Mouse (Mus musculus) midbrain, embryonic 16.5 days (tissue): ENCODE measurements at regions not wholly inside any gene's neighbourhood (a gene's known extent, or its start where the extent isn't known, plus 50 kb on each side); places are given as distances from the start of the nearest gene placed in this dataset.

Experiments
- ATAC-seq: fragments of 200-750 bp; cut with Nextera tagmentation; 2 replicates; pipeline ENCODE4 v1.8.0; 2017; ENCODE audit warnings: moderate TSS enrichment
- H3K27ac ChIP-seq: fragments of 300-500 bp; sonication (generic); 2 replicates; pipeline ENCODE4 v1.5.1; 2014; ENCODE audit warnings: mild to moderate bottlenecking, low read length, mixed read lengths
- H3K27me3 ChIP-seq: fragments of 300-500 bp; sonication (generic); 2 replicates; pipeline ENCODE4 v1.6.1; 2014; ENCODE audit warnings: low read depth, low read length, mixed read lengths; ENCODE audit not compliant: control insufficient read depth, insufficient read depth
- H3K36me3 ChIP-seq: fragments of 300-500 bp; sonication (generic); 2 replicates; pipeline ENCODE4 v1.6.1; 2014; ENCODE audit warnings: mild to moderate bottlenecking, low read length, moderate library complexity, mixed read lengths; ENCODE audit not compliant: control insufficient read depth, insufficient read depth
- H3K4me1 ChIP-seq: fragments of 300-500 bp; sonication (generic); 2 replicates; pipeline ENCODE4 v1.6.1; 2014; ENCODE audit warnings: mild to moderate bottlenecking, low read length, mixed read lengths; ENCODE audit not compliant: control insufficient read depth, insufficient read depth
- H3K4me2 ChIP-seq: fragments of 300-500 bp; sonication (generic); 2 replicates; pipeline ENCODE4 v1.6.1; 2014; ENCODE audit warnings: mild to moderate bottlenecking, low read length, mixed read lengths
- H3K4me3 ChIP-seq: fragments of 300-500 bp; sonication (generic); 2 replicates; pipeline ENCODE4 v1.5.1; 2014; ENCODE audit warnings: low read depth, mild to moderate bottlenecking, low read length, moderate library complexity, mixed read lengths
- H3K9ac ChIP-seq: fragments of 300-500 bp; sonication (generic); 2 replicates; pipeline ENCODE4 v1.6.1; 2014; ENCODE audit warnings: low read depth, low read length, mixed read lengths
- H3K9me3 ChIP-seq: fragments of 300-500 bp; sonication (generic); replicated peaks from 2 replicates; pipeline ENCODE4 v1.6.1; 2014; ENCODE audit warnings: mild to moderate bottlenecking, low read length, mixed read lengths; ENCODE audit not compliant: control insufficient read depth, poor library complexity, severe bottlenecking
- WGBS: fragments of 180-500 bp; shearing (Covaris S2); extraction: QIAGEN DNeasy Blood & Tissue Kit; methylation state at CpG from one replicate; pipeline ENCODE4 v1.1.7; 2014; 5-methylcytosine and 5-hydroxymethylcytosine counted together

GRCm38 (mm10) chr5:119072712-119073111 is 512.2 kb downstream of the Med13l start:
- Histone ChIP-seq H3K9me3 (no peaks in the 10 kb centered on the region), H3K36me3 (no peaks in the 10 kb centered on the region), H3K4me2 (no peak overlapping the region), H3K4me3 (no peak overlapping the region), H3K9ac (no peak overlapping the region), H3K4me1 (no peaks in the 10 kb centered on the region), H3K27me3 (no peaks in the 10 kb centered on the region), H3K27ac (no peak overlapping the region)
- ATAC-seq = no peak
- 93% methylated on average over 14 of the region's 14 CpGs for WGBS

- no peak for ATAC-seq
- Histone ChIP-seq H3K9me3 (no peaks in the 10 kb centered on the region), H3K4me2 (no peak overlapping the region), H3K4me1 (peaks cover 4% of the 10 kb centered on the region; the same call in 1 of the 2 replicates), H3K9ac (no peak overlapping the region), H3K4me3 (no peak overlapping the region), H3K27me3 (peaks cover 3% of the 10 kb centered on the region; the same call in 1 of the 2 replicates), H3K27ac (no peak overlapping the region), H3K36me3 (no peaks in the 10 kb centered on the region)
- WGBS = 87% methylated on average over 5 of the region's 5 CpGs
Measured at GRCm38 (mm10) chr5:119080747-119081146, 520.3 kb downstream of the Med13l start.

GRCm38 (mm10) chr5:119082895-119083294 is 522.4 kb downstream of the Med13l start:
- Histone ChIP-seq H3K4me2 (no peak overlapping the region), H3K9me3 (no peaks in the 10 kb centered on the region), H3K9ac (no peak overlapping the region), H3K4me1 (peaks cover 9% of the 10 kb centered on the region), H3K27me3 (peaks cover 11% of the 10 kb centered on the region), H3K27ac (no peak overlapping the region), H3K4me3 (no peak overlapping the region), H3K36me3 (no peaks in the 10 kb centered on the region)
- no peak for ATAC-seq
- WGBS = 84% methylated on average over 15 of the region's 15 CpGs

- H3K27me3 ChIP-seq = no peaks in the 10 kb centered on the region
- no peaks in the 10 kb centered on the region for H3K36me3 ChIP-seq
- WGBS = under 1% methylated on average over 17 of the region's 17 CpGs
- H3K4me1 ChIP-seq = peaks cover 5% of the 10 kb centered on the region
- 0 out of 2 replicates have a peak overlapping the region, but pooled peaks have one; percentile 43 for H3K9ac ChIP-seq
- H3K4me3 ChIP-seq = peak overlapping the region; percentile 25
- H3K9me3 ChIP-seq = no peaks in the 10 kb centered on the region
- peak overlapping the region; percentile 55 for H3K4me2 ChIP-seq
- no peak overlapping the region for H3K27ac ChIP-seq
- ATAC-seq = no peak
Measured at GRCm38 (mm10) chr5:119097576-119098193, 537.2 kb downstream of the Med13l start.

GRCm38 (mm10) chr5:119099817-119100216 is 539.3 kb downstream of the Med13l start:
- Histone ChIP-seq H3K4me1 (peaks cover 5% of the 10 kb centered on the region), H3K4me3 (no peak overlapping the region), H3K9me3 (no peaks in the 10 kb centered on the region), H3K9ac (no peak overlapping the region), H3K27me3 (no peaks in the 10 kb centered on the region), H3K27ac (no peak overlapping the region), H3K4me2 (no peak overlapping the region), H3K36me3 (no peaks in the 10 kb centered on the region)
- ATAC-seq = no peak
- 62% methylated on average over 6 of the region's 6 CpGs for WGBS

- Histone ChIP-seq H3K27ac (no peak overlapping the region), H3K4me2 (no peak overlapping the region), H3K9ac (no peak overlapping the region), H3K4me1 (no peaks in the 10 kb centered on the region), H3K4me3 (no peak overlapping the region), H3K27me3 (no peaks in the 10 kb centered on the region), H3K9me3 (no peaks in the 10 kb centered on the region), H3K36me3 (no peaks in the 10 kb centered on the region)
- WGBS = 50% methylated on average over 1 of the region's 1 CpGs
- no peak for ATAC-seq
Measured at GRCm38 (mm10) chr5:119103503-119103902, 543.0 kb downstream of the Med13l start.

GRCm38 (mm10) chr5:119107898-119108297 is 547.4 kb downstream of the Med13l start:
- Histone ChIP-seq H3K36me3 (no peaks in the 10 kb centered on the region), H3K9ac (no peak overlapping the region), H3K27me3 (no peaks in the 10 kb centered on the region), H3K9me3 (no peaks in the 10 kb centered on the region), H3K4me1 (no peaks in the 10 kb centered on the region), H3K4me2 (no peak overlapping the region), H3K4me3 (no peak overlapping the region), H3K27ac (no peak overlapping the region)
- no peak for ATAC-seq
- WGBS = 83% methylated on average over 4 of the region's 4 CpGs

- Histone ChIP-seq H3K4me1 (no peaks in the 10 kb centered on the region), H3K4me2 (no peak overlapping the region), H3K27me3 (no peaks in the 10 kb centered on the region), H3K9ac (no peak overlapping the region), H3K9me3 (no peaks in the 10 kb centered on the region), H3K4me3 (no peak overlapping the region), H3K36me3 (no peaks in the 10 kb centered on the region), H3K27ac (no peak overlapping the region)
- WGBS = 95% methylated on average over 1 of the region's 1 CpGs
- no peak for ATAC-seq
Measured at GRCm38 (mm10) chr5:119109501-119109900, 549.0 kb downstream of the Med13l start.

- ATAC-seq = no peak
- Histone ChIP-seq H3K27me3 (no peaks in the 10 kb centered on the region), H3K4me3 (no peak overlapping the region), H3K9ac (no peak overlapping the region), H3K4me1 (no peaks in the 10 kb centered on the region), H3K36me3 (no peaks in the 10 kb centered on the region), H3K27ac (no peak overlapping the region), H3K4me2 (no peak overlapping the region), H3K9me3 (no peaks in the 10 kb centered on the region)
- WGBS = 48% methylated on average over 5 of the region's 7 CpGs
Measured at GRCm38 (mm10) chr5:119114074-119114473, 553.6 kb downstream of the Med13l start.
